Mouse (Mus musculus) olfactory bulb, adult 2 months (tissue): ENCODE results near the gene Atp2a1.

Experiments
- CTCF ChIP-seq: fragments of 200-500 bp; IDR thresholded peaks from 2 replicates; pipeline ENCODE4 v1.5.1; 2012; ENCODE audit warnings: low read depth, mild to moderate bottlenecking, low read length, moderate library complexity; ENCODE audit not compliant: insufficient read depth
- POLR2A ChIP-seq: fragments of 200-500 bp; IDR thresholded peaks from 2 replicates; pipeline ENCODE4 v1.6.1; 2012; ENCODE audit warnings: mild to moderate bottlenecking, low read depth, low read length, moderate library complexity; ENCODE audit not compliant: insufficient read depth

GRCm38 (mm10) chr7:126397822-126398221, 65.1 kb downstream of the Atp2a1 start:
- TF ChIP-seq CTCF (no peak), POLR2A (no peak)
